Mouse (Mus musculus) embryonic facial prominence, embryonic 12.5 days (tissue): ENCODE data around the gene Spata48. TPM values are rescaled to one million over a fixed set of nuclear protein-coding genes. Genes with fewer than 3 reads are reported as not detected.

ENCODE experiments used
- ATAC-seq: fragments of 200-750 bp; cut with Nextera tagmentation; 2 replicates; pipeline ENCODE4 v1.8.0; 2017; ENCODE audit not compliant: insufficient number of reproducible peaks, insufficient read depth, low FRiP score, low TSS enrichment
- H3K27ac ChIP-seq: fragments of 300-500 bp; sonication (generic); 2 replicates; pipeline ENCODE4 v1.5.1; 2016; ENCODE audit warnings: mild to moderate bottlenecking
- H3K27me3 ChIP-seq: fragments of 300-500 bp; sonication (generic); 2 replicates; pipeline ENCODE4 v1.6.1; 2016; ENCODE audit warnings: mild to moderate bottlenecking, moderate library complexity
- H3K36me3 ChIP-seq: fragments of 300-500 bp; sonication (generic); 2 replicates; pipeline ENCODE4 v1.6.1; 2016; ENCODE audit warnings: mild to moderate bottlenecking
- H3K4me1 ChIP-seq: fragments of 300-500 bp; sonication (generic); 2 replicates; pipeline ENCODE4 v1.6.1; 2016
- H3K4me2 ChIP-seq: fragments of 300-500 bp; sonication (generic); replicated peaks from 2 replicates; pipeline ENCODE4 v1.6.1; 2016; ENCODE audit warnings: mild to moderate bottlenecking, moderate library complexity
- H3K4me3 ChIP-seq: fragments of 300-500 bp; sonication (generic); 2 replicates; pipeline ENCODE4 v1.5.1; 2016; ENCODE audit warnings: mild to moderate bottlenecking
- H3K9ac ChIP-seq: fragments of 300-500 bp; sonication (generic); 2 replicates; pipeline ENCODE4 v1.6.1; 2016; ENCODE audit warnings: mild to moderate bottlenecking, moderate library complexity
- H3K9me3 ChIP-seq: fragments of 300-500 bp; sonication (generic); 2 replicates; pipeline ENCODE4 v1.6.1; 2016; ENCODE audit warnings: mild to moderate bottlenecking, moderate library complexity
- WGBS: fragments of 180-500 bp; shearing (Covaris S2); methylation state at CpG from one replicate; pipeline ENCODE4 v1.1.7; 2016; 5-methylcytosine and 5-hydroxymethylcytosine counted together
- polyA plus RNA-seq: library from polyadenylated mRNA; unstranded; fragments of >200 nt; fragmentation: Nextera tagmentation; extraction: Ambion mirVana; gene quantifications from 2 replicates; pipeline ENCODE4 v1.2.1, GENCODE M21; 2016

Gene Spata48
- polyA plus RNA-seq, 1 experiment from 2014 or later, result 3.8 TPM

DNA sequence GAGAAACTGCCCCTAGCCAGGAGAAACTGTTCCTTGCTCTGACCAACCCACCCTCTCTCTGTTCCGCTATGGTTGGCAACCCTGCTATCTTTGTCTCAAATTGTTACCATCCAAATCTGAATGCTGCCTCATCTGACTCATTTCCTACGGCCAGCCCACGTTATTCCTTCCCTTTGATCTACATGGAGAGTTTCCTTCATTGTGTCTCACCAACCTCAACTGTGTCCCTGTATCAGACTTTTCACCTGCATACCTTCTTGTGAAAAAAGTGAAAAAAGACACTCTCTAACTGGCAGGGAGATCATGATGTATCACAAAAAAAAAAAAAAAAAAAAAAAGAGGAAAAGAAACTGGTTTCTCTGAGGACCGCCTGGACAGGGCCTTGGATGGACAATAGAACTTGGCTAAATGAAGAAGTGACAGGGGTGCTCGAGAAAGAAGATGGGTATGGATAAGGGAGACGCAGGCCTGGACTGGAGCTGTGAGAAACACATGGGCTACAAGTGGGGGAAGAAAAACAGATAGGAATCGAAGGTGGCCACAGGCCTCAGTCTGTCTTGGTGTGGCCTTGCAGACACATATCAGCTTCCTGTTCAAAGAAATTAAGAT, 85.1 kb downstream of the Spata48 start:
- 88% methylated on average over 7 of the region's 7 CpGs for WGBS
- H3K9ac ChIP-seq, result no peak overlapping the region
- H3K27me3 ChIP-seq, result no peaks in the 10 kb centered on the region
- no peaks in the 10 kb centered on the region for H3K36me3 ChIP-seq
- H3K4me3 ChIP-seq, result no peak overlapping the region
- H3K4me2 ChIP-seq, result no peak overlapping the region
- no peak for ATAC-seq
- H3K4me1 ChIP-seq, result no peaks in the 10 kb centered on the region
- no peaks in the 10 kb centered on the region for H3K9me3 ChIP-seq
- H3K27ac ChIP-seq, result no peak overlapping the region

DNA sequence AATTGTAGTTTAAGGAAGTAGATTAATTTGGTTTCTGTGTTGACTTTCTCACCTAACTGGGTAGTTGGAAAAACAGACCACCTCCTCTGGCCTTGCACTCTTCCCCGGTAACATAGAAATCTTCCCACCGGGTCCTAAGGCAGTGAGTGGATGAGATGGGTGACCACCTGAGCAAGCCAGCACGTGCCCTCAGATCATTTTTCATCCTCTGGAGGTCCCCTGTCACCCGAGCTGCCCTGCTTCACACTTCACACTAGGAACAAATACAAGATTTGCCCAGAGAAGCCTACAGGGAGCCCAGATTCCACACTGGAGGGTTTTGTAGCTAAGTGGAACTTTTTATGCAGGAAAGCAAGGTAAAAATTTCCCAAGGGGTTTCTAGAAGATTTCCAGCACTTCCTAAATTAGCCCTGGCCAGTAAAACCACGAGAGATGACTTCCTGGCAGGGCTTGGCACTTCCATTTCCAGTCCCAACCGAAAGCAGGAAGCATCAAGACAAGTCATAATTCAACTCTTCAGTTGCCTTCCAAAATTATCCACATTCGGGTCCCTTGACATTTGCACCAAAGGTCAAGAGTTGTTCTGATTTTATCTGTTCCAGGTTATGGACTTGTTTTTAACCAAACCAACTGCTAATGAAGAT, 85.8 kb downstream of the Spata48 start:
- Histone ChIP-seq H3K36me3 (no peaks in the 10 kb centered on the region), H3K4me3 (no peak overlapping the region), H3K4me2 (no peak overlapping the region), H3K27me3 (no peaks in the 10 kb centered on the region), H3K9ac (no peak overlapping the region), H3K4me1 (no peaks in the 10 kb centered on the region), H3K9me3 (no peaks in the 10 kb centered on the region), H3K27ac (no peak overlapping the region)
- no peak for ATAC-seq
- WGBS, result 66% methylated on average over 7 of the region's 7 CpGs

DNA sequence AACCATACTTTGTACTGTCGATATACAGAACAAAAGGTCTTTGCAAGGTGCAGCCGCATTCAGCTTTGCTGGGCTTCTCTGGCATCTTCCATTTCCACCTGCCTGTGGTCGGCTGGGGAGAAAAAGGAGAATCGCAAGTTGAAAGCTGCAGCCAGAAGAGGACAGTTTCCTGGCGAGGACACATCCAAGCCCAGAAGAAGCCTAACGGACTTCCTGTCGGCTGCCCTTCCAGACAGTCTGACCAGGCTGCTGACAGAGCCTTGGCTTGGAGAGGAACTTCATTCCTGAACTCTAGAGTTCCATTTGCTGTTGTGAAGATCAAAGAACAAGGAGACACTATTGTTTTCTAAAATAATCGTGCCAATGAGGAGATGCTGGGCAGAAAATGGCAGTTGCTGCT, 93.7 kb downstream of the Spata48 start:
- Histone ChIP-seq H3K9ac (no peak overlapping the region), H3K4me3 (no peak overlapping the region), H3K9me3 (no peaks in the 10 kb centered on the region), H3K4me1 (no peaks in the 10 kb centered on the region), H3K27ac (no peak overlapping the region), H3K4me2 (no peak overlapping the region), H3K27me3 (no peaks in the 10 kb centered on the region), H3K36me3 (no peaks in the 10 kb centered on the region)
- WGBS, result 75% methylated on average over 8 of the region's 8 CpGs
- no peak for ATAC-seq

DNA sequence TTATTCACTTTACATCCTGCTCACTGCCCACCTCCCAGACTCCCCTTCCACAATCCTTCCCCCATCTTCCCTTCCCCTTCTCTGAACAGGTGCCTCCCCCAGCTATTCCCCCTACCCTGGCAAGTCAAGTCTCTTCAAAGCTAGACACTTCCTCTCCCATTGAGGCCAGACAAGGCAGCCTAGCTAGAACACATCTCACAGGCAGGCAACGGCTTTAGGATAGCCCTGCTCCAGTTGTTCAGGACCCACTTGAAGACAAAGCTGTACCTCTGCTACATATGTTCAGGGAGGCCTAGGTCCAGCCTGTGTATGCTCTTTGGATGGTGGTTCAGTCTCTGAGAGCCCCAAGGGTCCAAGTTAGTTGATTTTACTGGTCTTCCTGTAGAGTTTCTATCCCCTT, 94.3 kb downstream of the Spata48 start:
- H3K9ac ChIP-seq, result no peak overlapping the region
- 94% methylated on average over 1 of the region's 1 CpGs for WGBS
- H3K27ac ChIP-seq, result no peak overlapping the region
- no peak overlapping the region for H3K4me3 ChIP-seq
- ATAC-seq, result no peak
- H3K4me2 ChIP-seq, result no peak overlapping the region
- no peaks in the 10 kb centered on the region for H3K4me1 ChIP-seq
- no peaks in the 10 kb centered on the region for H3K9me3 ChIP-seq
- no peaks in the 10 kb centered on the region for H3K27me3 ChIP-seq
- H3K36me3 ChIP-seq, result no peaks in the 10 kb centered on the region

DNA sequence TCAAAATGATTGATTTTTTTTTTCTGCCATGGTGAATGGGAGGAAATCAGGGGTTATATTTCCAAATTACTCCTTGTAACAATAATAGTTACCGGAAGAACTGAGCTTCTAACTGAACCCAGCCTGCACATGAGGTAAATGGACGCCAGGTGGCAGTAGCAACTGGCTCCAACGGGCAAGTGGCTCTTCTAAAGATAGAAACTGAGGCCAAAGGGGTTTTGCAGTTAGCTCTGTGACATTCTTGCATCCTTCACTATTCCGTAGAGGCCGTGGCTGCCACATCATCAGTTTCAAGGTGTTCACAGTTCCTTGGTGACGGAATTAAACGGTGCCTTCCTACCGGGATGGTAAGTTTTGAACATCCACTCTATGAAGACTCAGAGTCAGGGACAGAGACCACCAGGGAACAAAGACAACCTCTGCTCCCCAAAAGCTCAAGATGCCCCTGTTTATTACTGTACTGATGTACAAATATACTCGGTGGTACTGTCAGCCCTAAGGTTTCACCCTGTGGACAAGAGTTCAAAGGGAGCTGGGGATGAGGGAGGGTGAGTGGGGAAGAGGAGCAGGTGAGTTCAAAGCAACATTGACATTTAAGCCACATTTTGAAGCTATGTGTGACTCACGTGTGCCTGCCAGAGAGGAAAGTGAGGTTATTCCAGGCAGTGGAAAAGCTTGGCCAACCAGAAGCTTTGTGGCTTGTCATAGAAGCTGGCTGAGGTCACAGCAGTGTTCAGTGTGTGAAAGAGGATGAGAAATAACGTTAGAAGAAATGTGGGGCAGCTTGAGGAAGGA, 95.5 kb downstream of the Spata48 start:
- Histone ChIP-seq H3K27ac (no peak overlapping the region), H3K4me1 (no peaks in the 10 kb centered on the region), H3K36me3 (no peaks in the 10 kb centered on the region), H3K4me3 (no peak overlapping the region), H3K9ac (no peak overlapping the region), H3K4me2 (no peak overlapping the region), H3K27me3 (no peaks in the 10 kb centered on the region), H3K9me3 (no peaks in the 10 kb centered on the region)
- ATAC-seq, result no peak
- 46% methylated on average over 11 of the region's 11 CpGs for WGBS

DNA sequence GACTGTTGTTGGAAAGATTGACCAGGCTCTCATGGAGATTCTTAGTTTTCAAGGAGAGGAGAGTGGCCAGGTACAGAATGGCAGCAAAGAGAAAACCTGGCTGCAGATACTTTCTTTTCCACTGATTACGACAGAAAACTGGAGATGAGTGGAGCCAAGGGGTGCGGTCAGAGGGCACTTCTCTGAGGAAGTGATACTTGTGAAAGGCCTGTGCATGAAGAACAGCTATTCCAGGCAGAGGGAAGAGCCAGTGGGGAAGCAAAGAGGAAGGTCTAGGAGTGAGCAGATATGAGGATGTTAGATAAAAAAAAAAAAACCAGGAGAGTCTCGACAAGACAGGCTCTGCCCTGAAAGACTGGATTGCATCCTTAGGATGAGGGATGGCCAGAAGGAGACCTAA, 96.8 kb downstream of the Spata48 start:
- no peaks in the 10 kb centered on the region for H3K9me3 ChIP-seq
- H3K27ac ChIP-seq, result no peak overlapping the region
- no peak for ATAC-seq
- 77% methylated on average over 3 of the region's 3 CpGs for WGBS
- H3K36me3 ChIP-seq, result no peaks in the 10 kb centered on the region
- H3K9ac ChIP-seq, result no peak overlapping the region
- no peak overlapping the region for H3K4me2 ChIP-seq
- no peaks in the 10 kb centered on the region for H3K4me1 ChIP-seq
- H3K4me3 ChIP-seq, result no peak overlapping the region
- H3K27me3 ChIP-seq, result no peaks in the 10 kb centered on the region

DNA sequence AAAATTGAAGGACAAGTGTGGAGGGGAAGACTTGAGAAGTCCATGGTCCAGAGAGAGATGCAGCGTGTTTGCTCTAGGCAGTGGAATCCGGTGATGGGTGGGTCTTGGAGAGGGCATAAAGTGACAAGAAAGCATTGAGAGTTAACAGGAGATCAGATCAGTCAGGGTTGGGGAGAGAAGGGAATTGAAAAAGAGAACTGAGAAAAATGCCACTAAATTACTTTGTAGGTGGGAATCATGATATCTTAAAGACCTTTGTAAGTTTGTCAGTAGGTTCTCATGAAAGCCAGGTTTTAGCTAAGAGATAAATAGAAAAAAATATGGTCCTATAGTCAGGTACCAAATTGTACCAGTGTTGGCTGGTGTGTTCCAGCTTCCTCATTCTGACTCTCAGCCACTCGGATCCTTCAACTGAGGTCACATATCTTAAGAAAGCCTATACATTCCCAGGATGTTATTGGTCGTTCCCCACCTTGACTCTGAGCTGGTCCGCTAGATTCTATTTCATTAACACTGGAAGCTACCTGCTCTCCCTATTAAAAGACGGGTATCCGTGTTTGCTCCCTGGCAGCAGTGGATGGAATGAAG, 97.3 kb downstream of the Spata48 start:
- Histone ChIP-seq H3K27me3 (no peaks in the 10 kb centered on the region), H3K27ac (no peak overlapping the region), H3K9ac (no peak overlapping the region), H3K9me3 (no peaks in the 10 kb centered on the region), H3K4me1 (no peaks in the 10 kb centered on the region), H3K4me2 (no peak overlapping the region), H3K4me3 (no peak overlapping the region), H3K36me3 (no peaks in the 10 kb centered on the region)
- 88% methylated on average over 7 of the region's 7 CpGs for whole genome bisulfite sequencing
- ATAC-seq, result no peak

DNA sequence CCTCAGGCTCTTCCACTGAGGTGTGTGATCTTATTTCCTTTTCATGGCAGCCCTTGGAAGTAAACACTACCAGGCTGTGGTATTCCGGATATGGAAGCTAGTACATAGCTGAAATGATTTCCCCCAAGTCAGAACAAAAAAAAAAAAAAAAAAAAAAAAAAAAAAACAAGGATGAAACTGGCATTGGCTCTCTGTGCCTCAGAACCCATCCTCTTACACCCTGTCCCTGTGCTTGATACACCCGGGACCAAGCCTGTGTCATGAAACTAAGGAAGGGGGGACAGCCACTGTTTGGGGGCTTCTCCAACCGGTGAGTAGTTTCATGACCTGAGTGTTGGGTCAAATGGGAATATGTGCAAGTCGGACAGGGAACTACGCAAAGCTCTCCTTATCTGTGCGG, 99.2 kb downstream of the Spata48 start:
- Histone ChIP-seq H3K36me3 (no peaks in the 10 kb centered on the region), H3K4me1 (no peaks in the 10 kb centered on the region), H3K9me3 (no peaks in the 10 kb centered on the region), H3K27me3 (no peaks in the 10 kb centered on the region), H3K4me2 (no peak overlapping the region), H3K4me3 (no peak overlapping the region), H3K27ac (no peak overlapping the region), H3K9ac (no peak overlapping the region)
- no peak for ATAC-seq
- WGBS, result 87% methylated on average over 6 of the region's 6 CpGs

DNA sequence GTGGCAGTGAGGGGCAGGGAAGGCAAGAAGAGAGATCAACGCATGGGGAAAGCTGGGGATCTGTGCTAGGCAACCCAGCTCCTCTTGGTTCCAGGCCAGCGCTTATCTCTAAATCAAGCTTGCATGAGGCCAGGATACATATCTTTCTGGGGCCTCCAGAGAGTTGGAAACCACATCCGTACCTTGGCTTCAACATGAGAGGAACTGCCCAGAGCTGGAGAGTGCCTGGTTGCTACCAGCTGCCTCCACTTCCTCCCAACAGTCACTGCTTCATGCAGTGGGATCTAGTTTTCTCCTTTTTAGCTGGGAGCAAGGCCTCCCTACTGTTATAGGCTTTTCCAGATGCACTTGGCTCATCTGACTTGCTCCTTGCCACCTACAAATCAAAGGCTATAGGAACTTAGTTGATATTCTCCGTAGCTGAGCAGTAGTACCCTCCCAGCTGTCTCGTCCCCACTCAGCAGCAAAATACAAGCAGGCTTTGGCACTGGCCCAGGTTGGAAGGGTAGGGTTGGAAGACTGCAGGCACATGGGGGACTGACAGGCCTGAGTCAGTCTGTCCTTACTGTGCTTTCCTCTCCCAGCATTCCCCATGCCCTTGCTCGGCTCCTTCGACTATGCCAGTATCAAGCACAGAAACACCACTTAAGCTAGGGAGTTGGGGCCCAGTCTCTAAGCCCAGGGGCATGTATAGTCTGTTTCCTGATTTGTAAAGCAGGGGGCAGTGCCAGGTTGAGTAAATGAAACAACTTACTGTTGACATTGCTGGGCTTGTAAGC, 102.6 kb downstream of the Spata48 start:
- H3K36me3 ChIP-seq, result no peaks in the 10 kb centered on the region
- H3K9ac ChIP-seq, result no peak overlapping the region
- H3K9me3 ChIP-seq, result no peaks in the 10 kb centered on the region
- ATAC-seq, result peak; percentile 60; the same call in 1 of the 2 replicates
- no peak overlapping the region for H3K27ac ChIP-seq
- H3K27me3 ChIP-seq, result no peaks in the 10 kb centered on the region
- WGBS, result 77% methylated on average over 7 of the region's 7 CpGs
- H3K4me3 ChIP-seq, result no peak overlapping the region
- H3K4me1 ChIP-seq, result no peaks in the 10 kb centered on the region
- H3K4me2 ChIP-seq, result no peak overlapping the region
